Comparison of ENCODE assay signal across 8 mouse cellular contexts in genomic region chr10:70096366-70097188, GRCm38 (mm10). TPM values are rescaled to one million over a fixed set of nuclear protein-coding genes. Genes with fewer than 3 reads are reported as not detected.
DNase-seq lines count a peak whose midpoint lies in the region; ATAC-seq and TF ChIP-seq lines count a peak whose summit lies in the region.

TSS of gene Ccdc6 (plus strand) at chr10:70097121.

- intact Hi-C loops in heart, adult 2 months (cut with DNase I): loop anchor here (5.0 kb wide), 6 partner anchors 36 to 224 kb away; no protein-coding TSS in a partner anchor

- peak; percentile 82 for DNase-seq in 3134 (ENCODE audit: extremely low read depth, insufficient read length, low spot score)
- DNase-seq in adrenal gland, postnatal 36 days: peak; percentile 88 to 93
- peak; percentile 92 to 93 for DNase-seq in heart, adult 2 months
- DNase-seq in kidney, adult 8-10 months: peak; percentile 78 to 83
- peak; percentile 88 for DNase-seq in midbrain, postnatal 0 days (ENCODE audit: low spot score)
- peak; percentile 86 to 93 for DNase-seq in spleen, postnatal 10 days (ENCODE audit: low spot score in 2 of 2)

- peaks cover 37% of the 10 kb centered on the region for H3K4me1 ChIP-seq in embryonic facial prominence, embryonic 13.5 days
- H3K4me1 ChIP-seq in heart, adult 2 months (ENCODE audit: control insufficient read depth, insufficient read depth, low read length): peaks cover 7% of the 10 kb centered on the region
- peaks cover 38% of the 10 kb centered on the region for H3K4me1 ChIP-seq in limb, embryonic 15.5 days
- 0 out of 2 replicates have a peak, but pooled peaks cover 6% of the 10 kb centered on the region for H3K4me1 ChIP-seq in midbrain, postnatal 0 days (ENCODE audit: insufficient read depth, low read length)

- ATAC-seq in embryonic facial prominence, embryonic 13.5 days (ENCODE audit: insufficient number of reproducible peaks, insufficient read depth, low FRiP score, low TSS enrichment, low read depth): peak; percentile 80
- ATAC-seq in limb, embryonic 15.5 days (ENCODE audit: insufficient number of reproducible peaks, low FRiP score, low TSS enrichment, low read depth): peak; percentile 82
- ATAC-seq in midbrain, postnatal 0 days (ENCODE audit: low FRiP score): peak; percentile 91

- TF ChIP-seq CTCF in heart, adult 2 months (IDR thresholded peaks at IDR 0.05): peak; percentile 88
- TF ChIP-seq CTCF in midbrain, postnatal 0 days (IDR thresholded peaks at IDR 0.05): peak; percentile 66

- H3K27ac ChIP-seq in embryonic facial prominence, embryonic 13.5 days: peak within 1 kb of the TSS; percentile 82
- H3K27ac ChIP-seq in heart, adult 2 months: peak within 1 kb of the TSS; percentile 75
- peak within 1 kb of the TSS; percentile 93 for H3K27ac ChIP-seq in limb, embryonic 15.5 days
- peak within 1 kb of the TSS; percentile 87 for H3K27ac ChIP-seq in midbrain, postnatal 0 days (ENCODE audit: low read depth, low read length)

- no peaks in the 10 kb centered on the region; the same call in 1 of the 2 replicates for H3K36me3 ChIP-seq in embryonic facial prominence, embryonic 13.5 days
- no peaks in the 10 kb centered on the region for H3K36me3 ChIP-seq in heart, adult 2 months (ENCODE audit: control insufficient read depth, insufficient read depth, low read length)
- H3K36me3 ChIP-seq in limb, embryonic 15.5 days: no peaks in the 10 kb centered on the region
- H3K36me3 ChIP-seq in midbrain, postnatal 0 days (ENCODE audit: insufficient read depth, low read length): no peaks in the 10 kb centered on the region

- H3K9ac ChIP-seq in embryonic facial prominence, embryonic 13.5 days: peak within 1 kb of the TSS; percentile 91
- peak within 1 kb of the TSS; percentile 94 for H3K9ac ChIP-seq in heart, adult 2 months (ENCODE audit: low read depth, low read length)
- peak within 1 kb of the TSS; percentile 94 for H3K9ac ChIP-seq in limb, embryonic 15.5 days
- H3K9ac ChIP-seq in midbrain, postnatal 0 days (replicated peaks; ENCODE audit: low read length, poor library complexity, severe bottlenecking): peak within 1 kb of the TSS; percentile 73

- under 1% methylated on average over 61 of the region's 77 CpGs for WGBS in embryonic facial prominence, embryonic 13.5 days
- 2% methylated on average over 39 of the region's 77 CpGs for WGBS in heart, adult 2 months
- 1% methylated on average over 63 of the region's 77 CpGs for WGBS in limb, embryonic 15.5 days
- 1% methylated on average over 45 of the region's 77 CpGs for WGBS in midbrain, postnatal 0 days

- H3K4me3 ChIP-seq in embryonic facial prominence, embryonic 13.5 days: peak within 1 kb of the TSS; percentile 93
- peak within 1 kb of the TSS; percentile 95 for H3K4me3 ChIP-seq in heart, adult 2 months
- peak within 1 kb of the TSS; percentile 98 for H3K4me3 ChIP-seq in limb, embryonic 15.5 days
- peak within 1 kb of the TSS; percentile 96 for H3K4me3 ChIP-seq in midbrain, postnatal 0 days (ENCODE audit: low read depth, low read length)

- peak within 1 kb of the TSS; percentile 88 for H3K4me2 ChIP-seq in embryonic facial prominence, embryonic 13.5 days
- peak within 1 kb of the TSS; percentile 77 for H3K4me2 ChIP-seq in limb, embryonic 15.5 days
- H3K4me2 ChIP-seq in midbrain, postnatal 0 days (ENCODE audit: low read depth, low read length, poor library complexity, severe bottlenecking): peak within 1 kb of the TSS; percentile 96

- no peak for TF ChIP-seq EP300 in heart, adult 2 months (IDR thresholded peaks at IDR 0.05; ENCODE audit: insufficient read depth, low read depth, low read length)

- 0 out of 2 replicates have a peak, but pooled peaks have one; percentile 25 for TF ChIP-seq POLR2A in heart, adult 2 months (IDR thresholded peaks at IDR 0.05; ENCODE audit: insufficient read depth, low read depth, low read length)

- H3K27me3 ChIP-seq in embryonic facial prominence, embryonic 13.5 days: no peaks in the 10 kb centered on the region
- H3K27me3 ChIP-seq in heart, adult 2 months (ENCODE audit: control insufficient read depth, insufficient read depth, low read length): no peaks in the 10 kb centered on the region
- H3K27me3 ChIP-seq in limb, embryonic 15.5 days: no peaks in the 10 kb centered on the region
- no peaks in the 10 kb centered on the region for H3K27me3 ChIP-seq in midbrain, postnatal 0 days (ENCODE audit: insufficient read depth, low read length)

- H3K9me3 ChIP-seq in embryonic facial prominence, embryonic 13.5 days: no peaks in the 10 kb centered on the region
- no peaks in the 10 kb centered on the region for H3K9me3 ChIP-seq in limb, embryonic 15.5 days
- H3K9me3 ChIP-seq in midbrain, postnatal 0 days (ENCODE audit: low read length): no peaks in the 10 kb centered on the region

- peaks cover 5% of the 10 kb centered on the region; the same call in 1 of the 2 replicates for H3K79me2 ChIP-seq in heart, adult 2 months (replicated peaks; ENCODE audit: control insufficient read depth, insufficient read depth, low read length)

RNA-seq across cellular contexts. Expression of gene Ccdc6, which starts in this region (rescaled TPM):
- total RNA-seq in adrenal gland, postnatal 36 days (2021): 10 to 100 TPM; 50.2 to 98.3 TPM
- 15.5 and 16.2 TPM in 2 replicates for polyA plus RNA-seq in embryonic facial prominence, embryonic 13.5 days (2015; fragmentation: Nextera tagmentation; extraction: Ambion mirVana)
- total RNA-seq in heart, adult 2 months (2021): 10 to 100 TPM; 26.3 to 28.5 TPM
- polyA plus RNA-seq in heart, adult 2 months (2012; rRNA removed): 14.3 and 18.4 TPM in 2 replicates
- 17.2 and 18.2 TPM in 2 replicates for polyA plus RNA-seq in limb, embryonic 15.5 days (2015; fragmentation: Nextera tagmentation; extraction: Ambion mirVana)
- 43.7 and 45.5 TPM in 2 replicates for total RNA-seq in midbrain, postnatal 0 days (2014; rRNA removed)
- 26.6 and 28.0 TPM in 2 replicates for polyA plus RNA-seq in midbrain, postnatal 0 days (2015; fragmentation: Nextera tagmentation; extraction: Ambion mirVana)

Comparison
In these comparisons a context has a peak if more than half of its experiments do, and no peak if none do; other contexts are left out.
1. Peak in every context shown above with its lines: DNase-seq, ATAC-seq, H3K4me3 ChIP-seq and H3K27ac ChIP-seq.